ENCODE assay signal across 8 mouse cellular contexts in genomic region chr6:71271389-71272315, GRCm38 (mm10). TPM values are rescaled to one million over a fixed set of nuclear protein-coding genes. Genes with fewer than 3 reads are reported as not detected.
DNase-seq lines count a peak whose midpoint lies in the region; ATAC-seq lines count a peak whose summit lies in the region.

TSS of gene Krcc1 (plus strand) at chr6:71271677.

- H3K36me3 ChIP-seq in hindbrain, embryonic 12.5 days: no peaks in the 10 kb centered on the region

- ATAC-seq in hindbrain, embryonic 12.5 days (ENCODE audit: low FRiP score): peak; percentile 95

- H3K9ac ChIP-seq in hindbrain, embryonic 12.5 days: peak within 1 kb of the TSS; percentile 97

- peak within 1 kb of the TSS; percentile 78 for H3K4me2 ChIP-seq in hindbrain, embryonic 12.5 days (replicated peaks)

- peak within 1 kb of the TSS; percentile 87 for H3K4me3 ChIP-seq in hindbrain, embryonic 12.5 days

- H3K27me3 ChIP-seq in hindbrain, embryonic 12.5 days: no peaks in the 10 kb centered on the region

- no peaks in the 10 kb centered on the region for H3K9me3 ChIP-seq in hindbrain, embryonic 12.5 days (replicated peaks)

- H3K27ac ChIP-seq in hindbrain, embryonic 12.5 days: peak within 1 kb of the TSS; percentile 97

- H3K4me1 ChIP-seq in hindbrain, embryonic 12.5 days: peaks cover 16% of the 10 kb centered on the region

- peak; percentile 99 for DNase-seq in NIH3T3 (ENCODE audit: low read depth)
- peak; percentile 97 to 98 for DNase-seq in cerebellum, postnatal 10 days
- peak; percentile 93 to 97 for DNase-seq in frontal cortex, postnatal 10 days (ENCODE audit: low spot score in 2 of 2)
- DNase-seq in layer of hippocampus, postnatal 14 days (ENCODE audit: low spot score in 2 of 2): peak; percentile 94 to 97
- DNase-seq in lung, postnatal 14 days: peak; percentile 98
- DNase-seq in retina, adult 2 months (ENCODE audit: low read depth, low spot score): peak; percentile 90
- DNase-seq in thymus, postnatal 36 days: peak; percentile 97

- WGBS in hindbrain, embryonic 12.5 days: under 1% methylated on average over 76 of the region's 84 CpGs

RNA-seq across cellular contexts. Expression of gene Krcc1, which starts in this region (rescaled TPM):
- polyA plus RNA-seq in hindbrain, embryonic 12.5 days (2016; fragmentation: Nextera tagmentation; extraction: Ambion mirVana): 30.3 and 31.6 TPM in 2 replicates
- total RNA-seq in layer of hippocampus, postnatal 14 days (2021): 10 to 100 TPM; 14.8 to 16.6 TPM

Comparison
In these comparisons a context has a peak if more than half of its experiments do, and no peak if none do; other contexts are left out.
1. Peak in every context shown above with its lines: DNase-seq, ATAC-seq, H3K4me3 ChIP-seq and H3K27ac ChIP-seq.